Mouse (Mus musculus) testis, adult 2 months (tissue): Measurements from ENCODE around the gene Anapc15.

Experiments used
- CTCF ChIP-seq: fragments of 200-500 bp; IDR thresholded peaks from 2 replicates; pipeline ENCODE4 v1.5.1; 2012; ENCODE audit warnings: low read depth, mild to moderate bottlenecking, inconsistent platforms, low read length, moderate library complexity; ENCODE audit not compliant: control insufficient read depth, insufficient read depth, insufficient replicate concordance
- POLR2A ChIP-seq: fragments of 200-500 bp; IDR thresholded peaks from 2 replicates; pipeline ENCODE4 v1.6.1; 2012; ENCODE audit warnings: low read depth, mild to moderate bottlenecking, inconsistent platforms, low read length, moderate library complexity; ENCODE audit not compliant: control insufficient read depth

DNA sequence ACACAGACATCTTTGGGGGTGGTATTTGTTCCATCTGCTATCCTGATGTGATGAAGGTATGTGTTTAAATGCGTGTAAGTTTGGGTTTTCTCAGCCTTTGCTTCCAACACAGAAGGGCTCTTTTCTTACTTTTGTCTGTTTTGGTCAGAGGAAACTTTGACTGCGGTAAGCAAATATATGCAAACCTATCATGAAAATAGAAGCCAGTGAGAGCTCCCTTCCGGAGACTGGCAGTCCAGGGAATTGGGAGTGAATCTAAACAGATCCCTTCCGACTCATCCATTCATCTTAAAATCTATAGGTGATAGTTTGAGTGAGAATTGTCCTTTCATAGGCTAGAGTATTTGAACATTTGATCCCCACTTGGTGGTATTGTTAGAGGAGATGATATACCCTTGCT lies 24.9 kb downstream of the Anapc15 start:
- TF ChIP-seq CTCF (no peak), POLR2A (no peak)
